Mouse (Mus musculus) urinary bladder, postnatal 14 days (tissue): Measurements from ENCODE around the gene Rps6ka3.

Experiments used
- DNase-seq: peaks from one replicate; pipeline ENCODE4 v3.0.0; 2021; ENCODE audit warnings: low spot score

The Rps6ka3 gene

DNA sequence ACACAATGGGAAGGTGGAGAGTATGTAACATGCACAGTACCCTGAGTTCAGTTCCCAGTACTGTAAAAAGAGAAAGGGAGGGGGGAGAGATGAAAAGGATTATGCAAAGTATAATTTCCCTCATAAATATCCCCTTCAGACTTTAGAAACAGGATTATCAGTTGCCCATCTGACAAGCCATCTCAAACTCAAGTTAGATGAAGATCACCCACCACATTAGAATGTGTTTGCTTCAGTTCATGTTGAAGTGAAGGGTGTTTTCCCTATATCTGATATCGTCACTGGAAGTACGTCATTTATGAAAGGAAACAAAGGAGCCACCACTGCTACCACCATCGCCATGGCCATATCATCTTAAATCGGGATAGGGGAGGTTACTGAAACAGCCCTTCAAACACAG is at the start of gene Rps6ka3:
Gene Rps6ka3, plus strand, starts transcription at position 301 of the 400 bp plus-strand sequence.
- DNase-seq = no peak

DNA sequence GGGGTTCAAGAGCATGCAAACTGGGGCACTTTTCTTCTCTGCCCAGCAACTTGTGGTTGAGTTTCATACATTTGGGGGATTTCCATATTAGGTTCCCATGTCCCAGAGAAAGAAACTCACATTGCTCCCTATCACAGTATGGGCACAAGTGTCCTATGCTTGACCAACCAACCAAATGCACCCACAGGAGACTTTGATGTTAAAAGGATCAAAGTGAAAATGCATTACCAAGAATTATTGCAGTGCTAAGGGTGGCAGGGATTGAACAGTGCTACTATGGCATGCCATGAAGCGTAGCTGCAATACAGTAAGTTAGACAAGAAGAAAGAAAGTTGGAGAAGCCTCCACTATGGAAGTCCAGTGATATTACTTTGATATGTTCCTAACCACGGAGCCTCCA is 40.9 kb upstream of the Rps6ka3 start:
- DNase-seq = no peak

DNA sequence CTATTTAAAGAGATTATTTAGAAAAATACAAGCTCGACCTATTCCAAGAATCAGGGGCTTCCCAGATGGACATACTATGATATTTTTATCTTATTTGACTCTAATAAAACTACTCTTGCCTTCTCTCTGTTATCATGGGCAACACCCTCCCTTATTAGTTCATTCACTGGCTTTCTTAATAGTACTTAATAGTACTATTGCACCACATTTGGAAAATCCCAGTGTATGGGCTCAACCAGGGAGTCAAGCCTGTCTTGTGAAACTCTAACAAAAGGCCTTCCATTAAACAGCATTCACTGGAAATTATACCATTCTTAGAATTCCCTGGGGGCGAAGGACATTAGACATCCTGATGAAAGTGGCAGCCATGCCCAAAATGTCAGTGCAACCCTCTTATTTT is 38.5 kb upstream of the Rps6ka3 start:
- DNase-seq = no peak

DNA sequence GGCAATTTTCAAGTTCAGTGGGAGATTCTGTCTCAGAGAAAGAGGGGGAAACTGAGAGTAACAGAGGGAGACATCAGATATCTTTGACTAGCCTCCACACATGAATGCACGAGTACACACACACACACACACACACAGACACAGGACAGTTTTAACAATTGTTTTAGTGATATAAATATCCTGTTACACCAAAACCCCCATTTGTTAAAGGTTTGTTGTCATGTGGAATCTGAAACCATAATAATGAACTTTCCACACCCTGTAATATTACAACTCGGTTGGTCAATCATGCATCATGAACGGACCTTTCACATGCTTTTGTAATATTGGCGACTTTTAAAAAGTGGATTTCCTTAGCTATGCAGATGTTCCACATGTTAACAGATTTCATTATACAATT is 18.5 kb upstream of the Rps6ka3 start:
- DNase-seq = no peak

DNA sequence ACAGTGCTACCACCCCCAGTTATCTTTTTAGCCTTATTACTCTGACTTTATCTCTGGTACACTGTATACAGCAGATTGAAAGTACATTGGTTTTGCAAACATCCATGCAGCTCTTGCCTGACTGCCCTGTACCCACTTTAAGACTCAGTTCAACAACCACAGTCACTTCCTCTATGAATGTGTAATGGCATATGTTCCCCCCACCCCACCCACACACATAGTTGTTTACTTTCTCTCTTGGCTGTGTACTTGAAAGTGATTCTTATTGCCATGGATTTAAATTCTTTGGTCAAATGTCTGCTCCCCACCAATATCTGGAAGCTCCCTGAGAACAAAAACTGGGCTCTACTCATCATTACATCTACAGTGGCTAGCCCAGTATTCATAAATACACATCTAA is 10.6 kb upstream of the Rps6ka3 start:
- DNase-seq = no peak

DNA sequence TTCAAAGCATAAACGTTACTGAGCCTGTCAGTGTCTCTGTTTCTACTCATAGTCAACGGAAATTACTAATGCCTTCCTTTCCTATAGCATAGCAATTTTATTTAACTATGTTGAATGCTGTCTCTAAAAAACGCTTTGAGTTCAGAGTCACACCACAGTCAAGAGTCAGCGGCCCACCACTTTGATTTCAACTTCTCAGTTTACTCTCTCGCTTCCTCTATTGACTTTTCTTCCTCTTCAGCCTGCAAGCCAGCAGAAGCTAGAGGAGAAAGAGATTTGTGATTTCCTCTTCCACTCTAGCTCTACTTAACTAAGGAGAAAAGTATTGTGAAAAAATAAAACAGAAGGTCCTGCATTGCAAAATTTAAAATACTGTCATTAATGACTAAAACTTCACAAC is 10.0 kb upstream of the Rps6ka3 start:
- no peak for DNase-seq

DNA sequence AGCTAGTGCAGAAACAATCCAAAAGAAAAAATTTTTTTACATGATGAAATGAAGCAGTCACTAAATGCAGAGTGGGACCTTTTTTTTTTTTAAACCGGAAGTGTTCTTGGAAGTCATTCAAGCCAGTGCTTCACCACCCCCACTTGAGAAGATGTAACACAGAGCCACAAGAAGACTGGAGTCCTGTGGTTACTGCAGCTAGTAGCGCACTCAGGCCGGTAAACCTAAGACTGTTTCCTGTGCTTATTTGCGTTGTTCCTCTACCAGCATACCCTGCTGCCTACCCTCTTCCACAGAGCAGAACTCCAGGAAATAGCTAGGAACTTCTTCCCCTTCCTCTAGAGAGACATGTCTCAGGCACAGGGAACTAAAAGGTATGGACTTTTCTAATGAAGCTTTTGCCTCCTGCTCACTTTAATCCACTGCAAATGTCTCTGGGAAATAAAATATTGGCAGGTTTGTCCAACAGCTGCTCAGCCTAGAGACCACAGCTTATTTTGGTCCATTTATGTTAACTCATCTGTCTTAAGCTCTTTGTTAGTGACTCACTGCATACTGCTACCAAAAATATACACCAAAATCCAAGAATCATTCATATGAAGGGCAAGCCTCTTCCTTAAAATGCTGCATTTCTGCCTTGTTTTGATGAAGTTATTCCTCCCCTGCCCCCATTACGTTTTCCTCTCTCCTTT is 931 bp downstream of the Rps6ka3 start:
- no peak for DNase-seq

DNA sequence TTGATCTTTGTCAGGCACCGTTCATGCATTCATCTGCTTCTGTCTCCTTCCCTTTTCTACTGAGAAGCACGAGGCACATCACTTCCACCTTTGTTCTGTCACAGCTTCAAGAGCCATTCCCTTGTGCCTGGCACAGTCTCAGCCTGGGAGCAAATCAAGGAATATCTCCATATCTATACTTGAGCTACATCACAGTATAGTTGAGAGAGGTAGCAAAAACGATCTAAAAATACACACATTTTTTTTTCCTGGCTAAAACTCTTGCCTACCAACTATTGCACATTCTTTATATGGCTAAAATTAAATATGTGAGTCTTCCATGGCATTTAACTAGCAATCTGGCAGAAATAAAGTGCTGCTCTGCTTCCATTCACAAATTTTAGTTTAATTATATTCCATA is 5.1 kb downstream of the Rps6ka3 start:
- no peak for DNase-seq

DNA sequence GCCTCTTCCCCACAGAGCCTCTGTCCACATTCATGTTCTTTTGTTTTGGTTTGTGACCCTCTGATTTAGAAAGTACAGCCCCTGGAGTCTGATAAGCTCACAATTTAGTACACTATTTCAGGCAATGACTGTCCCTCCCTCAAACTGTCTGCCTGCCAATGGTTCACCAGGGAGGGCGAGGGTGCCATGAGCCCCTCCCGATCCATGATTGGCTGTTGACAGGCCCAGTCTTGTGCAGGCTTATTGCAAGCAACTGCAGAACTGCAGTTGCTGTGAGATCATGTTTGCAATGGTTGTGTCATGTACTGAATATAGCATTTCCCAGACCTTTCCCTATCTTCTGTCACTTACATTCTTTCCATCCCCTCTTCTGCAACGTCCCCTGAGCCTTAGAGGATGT is 12.4 kb downstream of the Rps6ka3 start:
- no peak for DNase-seq

DNA sequence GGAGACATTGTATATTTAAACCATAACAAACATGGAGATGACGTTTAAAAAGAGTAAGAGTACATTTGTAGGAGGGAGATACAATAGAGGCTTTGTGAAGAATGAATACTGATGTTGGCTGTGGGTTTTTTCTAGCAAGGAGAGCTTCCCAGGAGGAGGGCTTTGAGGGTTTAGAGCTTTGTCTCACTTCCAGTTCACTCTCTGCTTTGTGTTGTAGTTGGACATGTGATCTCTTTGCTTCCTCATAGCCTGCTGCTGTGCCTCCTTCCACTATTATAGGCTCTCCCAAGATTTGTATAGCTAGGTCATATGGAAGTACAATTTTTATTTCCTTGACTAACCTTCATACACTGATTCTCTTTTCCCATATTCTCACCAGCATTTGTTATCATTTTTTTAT is 27.2 kb downstream of the Rps6ka3 start:
- DNase-seq = no peak

DNA sequence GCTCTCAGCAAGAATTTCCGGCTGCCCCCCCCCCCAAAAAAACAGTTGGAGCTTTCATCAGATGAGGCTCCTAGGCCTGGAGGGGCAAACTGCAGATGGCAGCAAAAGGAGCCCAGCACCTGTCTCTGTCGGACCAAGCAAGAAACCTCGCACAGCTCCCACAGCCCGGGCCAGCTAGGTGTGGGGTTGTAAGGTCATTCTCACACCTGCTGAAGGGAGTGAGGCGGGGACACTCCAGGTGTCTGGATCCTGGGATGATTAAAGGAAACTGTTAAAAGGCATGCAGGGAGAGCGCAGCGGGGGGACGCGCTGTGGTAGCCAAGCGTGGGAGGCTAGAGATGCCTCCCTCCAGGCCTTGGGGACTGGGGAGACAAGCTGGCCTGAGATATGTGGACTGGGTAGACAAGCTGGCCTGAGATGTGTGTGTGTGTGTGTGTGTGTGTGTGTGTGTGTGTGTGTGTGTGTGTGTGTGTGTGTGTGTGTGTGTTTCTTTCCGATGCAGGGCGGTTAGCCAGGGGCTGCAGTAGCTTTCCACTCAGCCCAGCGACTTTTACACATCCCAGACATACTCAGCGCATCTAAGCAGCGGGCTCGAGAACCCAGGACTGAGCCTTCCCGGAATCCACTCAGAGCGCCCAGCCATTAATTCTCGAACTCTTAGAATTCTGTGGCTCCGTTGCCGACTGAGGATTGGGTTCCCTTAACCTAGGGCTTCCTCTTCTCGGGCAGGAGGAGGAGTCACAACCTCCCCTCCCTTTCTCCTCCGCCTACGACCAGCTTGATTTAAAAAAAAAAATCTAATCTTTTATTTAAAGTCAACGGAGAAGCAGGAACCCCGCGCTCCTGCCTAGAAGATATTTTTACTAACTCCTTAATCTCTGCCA is 44.1 kb downstream of the Rps6ka3 start:
- peak; percentile 26 for DNase-seq

DNA sequence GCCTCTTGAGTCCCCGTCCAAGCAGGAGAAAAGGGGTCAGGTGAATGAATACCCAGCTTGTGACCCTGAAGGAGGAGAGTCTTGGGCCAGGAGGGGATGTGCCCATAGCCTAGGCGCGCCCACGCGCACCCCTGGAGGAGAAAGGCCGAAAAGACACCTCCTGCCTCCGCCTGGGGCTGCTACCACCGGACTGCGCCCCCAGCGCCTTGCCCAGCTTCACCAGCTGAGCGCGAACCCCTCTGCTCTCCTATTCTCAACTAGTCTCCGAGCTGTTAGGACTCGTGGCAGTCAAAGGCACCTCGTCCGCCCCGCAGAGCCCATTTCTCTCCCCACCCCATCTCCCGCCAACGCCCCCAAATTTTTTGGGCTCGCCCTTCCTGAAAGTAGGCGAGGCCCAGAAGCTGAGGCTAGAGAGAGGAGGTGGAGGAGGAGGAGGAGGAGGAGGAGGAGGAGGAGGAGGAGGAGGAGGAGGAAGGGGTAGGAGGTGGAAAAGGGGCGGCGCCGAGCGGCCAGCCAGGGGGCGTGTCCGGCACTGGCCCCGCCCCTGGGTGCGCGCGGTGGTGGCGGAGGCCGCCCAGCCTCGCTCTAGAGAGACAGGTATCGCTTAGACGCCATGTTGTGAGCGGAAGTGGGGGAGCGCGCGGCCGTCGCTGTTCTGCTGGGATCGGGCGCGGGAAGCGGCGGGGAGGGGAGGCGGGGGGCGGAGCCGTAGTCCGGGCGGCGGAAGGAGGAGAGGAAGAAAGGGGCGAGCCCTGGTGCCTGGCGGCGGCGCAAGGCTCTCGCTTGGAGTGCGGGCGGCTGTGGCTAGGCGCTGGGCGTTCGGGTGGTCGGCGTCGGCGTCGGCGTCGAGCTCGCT is 45.2 kb downstream of the Rps6ka3 start:
- peak; percentile 88 for DNase-seq

DNA sequence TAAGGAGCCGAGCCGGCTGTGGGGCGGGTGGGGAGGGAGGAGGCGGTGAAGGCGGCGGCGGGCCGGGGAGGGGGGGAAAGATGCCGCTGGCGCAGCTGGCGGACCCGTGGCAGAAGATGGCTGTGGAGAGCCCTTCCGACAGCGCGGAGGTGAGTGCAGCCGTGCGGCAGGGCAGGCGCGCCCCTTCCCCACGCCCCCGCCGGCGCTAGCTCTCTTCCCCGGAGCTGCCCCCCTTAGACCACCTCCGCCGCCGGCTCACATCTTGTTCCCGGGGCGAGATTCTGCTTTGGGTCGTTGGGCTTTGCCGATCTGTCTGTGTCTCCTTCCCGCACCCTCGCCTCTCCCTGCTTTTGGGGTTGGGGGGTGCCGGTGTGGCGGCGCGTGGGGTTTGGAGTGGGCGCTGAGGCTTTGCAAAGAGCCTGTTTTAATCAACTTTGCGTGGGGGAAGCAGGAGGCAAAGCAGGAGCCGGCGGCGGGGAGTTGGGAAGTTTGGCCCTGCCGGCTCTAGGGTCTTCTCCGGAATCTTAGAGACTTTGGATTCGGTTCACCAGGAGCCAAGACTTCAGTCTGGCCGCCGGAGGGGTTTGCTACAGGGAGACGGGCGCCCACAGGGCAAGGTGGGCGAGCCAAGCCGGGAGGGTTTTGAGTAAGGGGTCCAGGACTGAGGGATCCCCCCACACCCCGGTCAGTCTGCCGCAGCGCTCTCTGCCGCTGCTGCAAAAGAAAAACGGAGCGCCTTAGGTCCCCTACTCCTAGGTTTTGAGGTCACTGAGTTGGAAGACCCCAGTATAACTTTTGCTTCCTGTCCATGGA is 46.1 kb downstream of the Rps6ka3 start:
- DNase-seq = peak; percentile 2

DNA sequence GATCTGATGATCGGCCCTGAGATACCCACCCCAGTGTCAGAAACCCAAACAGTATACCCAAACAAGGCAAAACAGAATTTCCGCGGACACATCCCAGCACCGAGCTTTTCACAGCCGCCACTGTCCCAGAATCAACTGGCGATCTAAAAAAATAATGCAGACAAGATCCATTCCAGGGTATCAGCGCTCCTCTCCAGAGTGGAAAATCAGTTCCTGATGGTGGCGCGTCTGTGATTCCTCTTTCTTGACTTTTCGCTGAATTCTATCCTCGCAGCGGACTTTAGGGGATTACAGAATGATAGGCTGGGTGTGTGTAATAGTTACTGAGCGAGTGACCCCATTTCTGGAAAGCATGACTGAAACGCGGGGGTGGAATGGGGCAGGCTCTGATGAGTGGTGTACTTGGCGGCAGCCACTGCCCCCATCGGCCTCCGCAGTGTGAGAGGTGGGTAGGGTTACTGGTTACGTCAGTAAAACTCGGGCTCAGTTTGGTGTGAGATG is 46.9 kb downstream of the Rps6ka3 start:
- peak; percentile 20 for DNase-seq

DNA sequence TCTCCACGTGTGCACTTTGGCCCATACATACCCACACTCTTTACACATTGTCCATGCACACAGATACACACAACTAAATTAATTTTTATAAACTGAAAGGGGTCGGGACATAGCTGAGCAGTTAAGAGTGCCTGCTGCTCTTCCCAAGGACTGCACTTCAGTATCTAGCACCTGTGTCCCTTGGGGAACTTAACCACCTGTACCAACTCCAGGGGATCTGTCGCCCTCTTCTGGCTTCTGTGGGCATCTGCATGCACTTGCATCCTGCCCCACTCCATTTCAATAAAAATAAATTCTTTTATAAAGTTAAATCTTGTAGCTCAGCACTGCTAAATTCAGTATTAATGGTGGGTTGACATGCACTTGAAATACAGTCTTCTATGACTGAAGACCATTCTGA is 54.6 kb downstream of the Rps6ka3 start:
- DNase-seq = peak; percentile 3

DNA sequence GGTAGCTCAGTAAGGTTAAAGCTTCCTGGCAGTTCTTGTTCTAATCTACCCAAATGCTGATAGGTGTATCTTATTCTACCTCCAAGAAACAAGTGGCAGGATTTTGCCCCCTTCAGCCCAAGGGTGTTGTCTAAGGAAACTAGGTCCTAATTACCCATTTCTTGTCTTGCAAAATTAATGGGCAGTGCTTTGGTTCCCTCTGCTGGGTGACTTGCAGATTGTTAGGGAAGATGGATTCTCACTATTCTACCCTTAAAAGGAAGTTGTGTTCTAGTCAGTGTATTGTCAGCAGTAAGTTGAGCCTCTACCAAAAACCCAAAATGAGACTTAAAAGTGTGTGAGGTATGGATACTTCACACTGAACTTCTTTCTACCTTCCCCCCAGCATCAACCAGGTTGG is 59.0 kb downstream of the Rps6ka3 start:
- DNase-seq = peak; percentile 23

DNA sequence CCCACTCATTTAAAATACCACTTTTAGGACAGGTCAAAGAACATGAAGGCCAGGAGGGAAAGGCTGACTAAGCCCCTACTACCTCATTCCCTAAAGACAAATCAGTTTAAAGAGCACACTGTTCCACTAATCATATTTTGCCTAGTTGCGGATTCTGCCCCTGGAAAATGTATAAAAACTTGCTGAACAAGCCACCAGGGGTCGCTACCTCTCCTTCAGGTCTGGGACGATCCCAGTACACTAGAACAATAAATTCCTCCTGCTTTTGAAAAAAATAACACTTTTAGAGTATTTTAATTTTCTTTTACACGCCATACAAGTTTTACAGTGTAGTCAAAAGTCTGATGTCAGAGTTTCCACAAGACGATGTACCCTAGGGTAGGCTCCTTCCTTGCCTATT is 76.7 kb downstream of the Rps6ka3 start:
- no peak for DNase-seq

DNA sequence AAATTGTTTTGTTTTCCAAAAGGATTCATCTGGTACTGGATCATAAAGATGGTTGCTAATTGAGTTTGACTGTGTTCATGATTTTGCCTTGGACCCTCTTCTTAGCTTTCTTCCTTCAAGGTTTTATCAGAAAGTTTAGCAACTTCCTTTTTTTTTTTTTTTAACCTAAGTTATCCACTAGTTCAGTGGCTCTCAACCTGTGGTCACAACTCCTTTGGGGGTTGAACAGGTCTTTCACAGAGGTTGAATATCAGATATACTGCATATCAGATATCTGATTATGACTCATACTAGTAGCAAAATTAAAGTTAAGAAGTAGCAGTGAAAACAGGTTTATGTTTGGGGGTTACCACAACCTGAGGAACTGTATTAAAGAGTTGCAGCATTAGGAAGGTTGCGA is 85.8 kb downstream of the Rps6ka3 start:
- DNase-seq = no peak

DNA sequence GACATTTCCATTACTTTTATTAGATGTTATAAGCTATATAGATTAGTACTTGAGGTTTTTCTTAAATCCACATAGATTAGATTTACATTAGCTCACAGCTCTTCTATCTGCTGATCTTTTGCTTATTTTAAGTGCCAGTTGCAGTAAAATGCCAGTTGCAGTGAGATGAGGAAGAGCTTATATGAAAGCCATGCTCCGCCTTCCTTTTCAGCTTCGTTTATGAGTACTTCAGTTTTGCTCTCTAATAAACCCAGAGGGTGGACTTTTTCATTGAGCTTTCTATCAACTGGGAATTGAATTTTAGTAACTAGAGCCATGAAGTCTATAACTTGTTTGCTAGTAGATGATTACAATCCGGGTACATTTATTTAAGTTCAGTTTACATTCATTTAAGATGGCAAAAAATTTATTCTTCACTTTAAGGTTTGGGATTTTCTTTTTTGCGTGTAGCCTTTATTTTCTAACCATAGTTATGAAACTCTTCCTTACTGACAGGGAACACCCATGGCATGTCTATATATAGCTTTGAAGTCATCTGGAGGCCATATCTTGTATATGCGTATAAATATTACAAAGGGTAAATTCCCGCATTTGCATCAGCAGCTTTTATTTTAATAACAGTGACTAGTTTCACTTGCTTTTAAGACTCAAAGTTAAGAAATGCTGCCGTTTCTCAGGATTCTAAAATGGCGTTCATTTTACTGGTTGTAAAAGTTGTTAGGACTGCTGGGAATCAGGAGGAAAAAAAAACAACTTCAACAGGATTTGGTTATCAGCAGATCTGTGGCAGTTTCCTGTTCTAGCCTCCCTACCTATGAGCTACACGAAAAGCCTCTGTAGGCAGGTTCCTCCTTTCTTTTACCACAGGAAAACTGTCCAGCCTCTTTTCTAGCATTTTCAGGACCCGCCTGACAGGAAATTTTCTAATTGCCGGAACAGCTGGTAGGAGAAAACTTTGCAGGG is 92.5 kb downstream of the Rps6ka3 start:
- no peak for DNase-seq

DNA sequence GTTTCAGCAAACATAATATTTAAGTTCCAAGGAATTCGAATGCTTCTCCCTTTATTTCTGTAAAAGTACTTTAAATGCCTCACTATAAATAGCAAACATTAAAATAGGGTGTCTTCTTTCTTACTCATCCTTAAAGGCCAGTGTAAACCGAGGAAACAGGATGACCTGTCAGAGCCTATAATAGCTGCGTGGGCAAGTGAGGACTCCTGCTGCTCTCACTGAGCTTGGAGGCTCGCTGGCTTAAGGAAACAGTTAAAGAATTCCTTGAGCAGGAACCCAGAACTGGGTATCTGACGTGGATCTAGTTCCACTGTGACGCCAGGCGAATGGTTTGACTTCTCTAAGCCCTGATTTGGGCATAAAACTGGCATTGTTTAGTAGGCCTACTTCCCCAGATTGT is 105.2 kb downstream of the Rps6ka3 start:
- no peak for DNase-seq
